Mouse (Mus musculus) gastrocnemius, postnatal 36 days (tissue): Measurements from ENCODE around the gene Apoc1. TPM values are rescaled to one million over a fixed set of nuclear protein-coding genes. Genes with fewer than 3 reads are reported as not detected.

ENCODE experiments used
- DNase-seq, 2 experiments: peaks; one replicate each; pipeline ENCODE4 v3.0.0; 2022
- intact Hi-C: fragments of 180-260 bp; cut with DNase I; formaldehyde crosslinking; loops from one replicate; pipeline ENCODE4 v1.15.1; 2025
- long read RNA-seq, 2 experiments: library from polyadenylated mRNA; stranded (forward); transcript quantifications; one replicate each; pipeline ENCODE4 v2.0.0; 2021
- total RNA-seq, 2 experiments: library from RNA; stranded (reverse); gene quantifications; 2 replicates each; pipeline ENCODE4 v1.2.3; 2021

Apoc1 gene
- 1 to 10 TPM in 1 of 2 experiments, under 1 TPM in 1; 0.94 to 1.4 TPM for total RNA-seq
- long read RNA-seq, experiment 1, partial matches to known transcripts: 0 of 2 reads
- long read RNA-seq, experiment 1, other reads (novel, unspliced or antisense): 0 of 2 reads
- long read RNA-seq, experiment 2, partial matches to known transcripts: 0 of 2 reads
- long read RNA-seq, experiment 2, other reads (novel, unspliced or antisense): 1 of 2 reads

DNA sequence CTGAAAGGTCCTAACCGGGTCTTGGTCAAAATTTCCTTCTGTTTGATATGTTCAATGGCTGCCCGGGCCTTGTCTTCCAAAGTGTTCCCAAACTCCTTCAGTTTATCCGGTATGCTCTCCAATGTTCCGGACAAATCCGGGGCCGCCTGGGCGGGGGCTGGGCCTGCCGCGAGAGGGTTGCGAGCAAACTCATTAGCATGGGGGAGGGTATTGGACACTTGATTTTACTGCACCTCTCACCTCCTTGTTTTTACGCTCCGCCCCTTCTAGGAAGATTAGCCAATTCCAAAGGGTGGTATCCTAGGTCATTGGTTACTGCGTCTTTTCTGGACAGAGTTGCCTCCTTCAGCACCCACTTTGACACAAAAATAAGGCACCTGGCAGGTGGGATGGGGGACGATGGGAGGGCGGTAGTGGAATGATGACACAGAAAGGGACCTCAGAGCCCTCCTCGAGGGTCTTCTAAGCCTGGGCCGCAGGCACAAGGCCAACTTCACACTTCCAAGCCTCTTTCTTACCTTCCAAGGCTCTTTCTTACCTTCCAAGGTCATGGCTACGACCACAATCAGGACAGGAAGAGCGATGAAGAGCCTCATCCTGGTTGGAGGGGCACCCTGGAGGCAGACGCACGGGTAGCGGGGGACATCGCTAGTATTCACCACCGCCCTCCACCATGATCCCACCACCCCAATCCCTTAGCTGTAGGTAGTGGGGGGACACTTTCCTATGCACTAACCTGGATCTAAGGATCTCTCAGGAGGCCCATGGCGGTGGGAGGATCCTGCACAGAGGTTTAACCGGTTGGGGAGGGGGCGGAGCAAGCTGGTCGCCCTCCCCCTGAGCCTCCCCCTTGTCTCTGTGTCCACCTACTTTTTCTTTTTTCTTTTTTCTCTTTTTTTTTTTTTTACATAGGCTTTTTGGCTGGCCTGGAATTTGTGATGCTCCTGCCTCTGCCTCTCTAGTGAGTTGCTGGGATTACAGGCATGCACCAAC lies at the start of gene Apoc1:
Apoc1 (minus strand) TSS at position 788 of the 993 bp plus-strand sequence.
- intact Hi-C loops: no loop called here
- no peak for DNase-seq

DNA sequence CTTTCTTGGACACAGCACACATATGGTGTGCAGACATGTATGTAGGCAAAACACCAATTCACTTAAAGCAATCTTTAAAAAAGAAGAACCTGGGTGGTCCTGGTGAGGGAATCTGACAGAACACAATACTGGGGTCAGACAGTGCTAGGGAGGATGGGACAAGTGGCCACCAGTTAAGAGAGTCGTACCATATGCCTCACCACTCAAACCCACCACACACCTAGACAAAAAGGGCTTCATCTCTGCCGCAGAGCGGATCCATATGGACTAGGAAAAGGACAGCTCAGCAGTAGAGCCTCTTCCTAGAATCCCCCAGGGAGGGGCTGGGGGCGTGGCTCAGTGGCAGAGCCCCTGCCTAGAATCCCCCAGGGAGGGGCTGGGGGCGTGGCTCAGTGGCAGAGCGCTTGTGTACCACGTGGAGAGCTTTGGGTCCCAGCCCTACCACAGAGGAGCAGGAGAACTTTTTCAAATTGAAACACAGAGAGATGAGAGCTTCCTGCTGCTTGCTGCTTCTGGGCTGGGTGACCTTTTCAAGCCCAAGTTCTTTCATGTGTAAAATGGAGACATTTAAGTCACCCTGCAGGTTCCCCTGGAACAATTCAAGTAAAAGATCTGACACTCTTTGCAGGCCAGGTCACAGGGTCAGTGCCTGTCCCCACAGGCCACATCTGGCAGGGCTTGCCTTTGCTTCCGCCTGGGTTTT lies 49.0 kb upstream of the Apoc1 start:
- DNase-seq: no peak
- intact Hi-C loops: no loop called here

DNA sequence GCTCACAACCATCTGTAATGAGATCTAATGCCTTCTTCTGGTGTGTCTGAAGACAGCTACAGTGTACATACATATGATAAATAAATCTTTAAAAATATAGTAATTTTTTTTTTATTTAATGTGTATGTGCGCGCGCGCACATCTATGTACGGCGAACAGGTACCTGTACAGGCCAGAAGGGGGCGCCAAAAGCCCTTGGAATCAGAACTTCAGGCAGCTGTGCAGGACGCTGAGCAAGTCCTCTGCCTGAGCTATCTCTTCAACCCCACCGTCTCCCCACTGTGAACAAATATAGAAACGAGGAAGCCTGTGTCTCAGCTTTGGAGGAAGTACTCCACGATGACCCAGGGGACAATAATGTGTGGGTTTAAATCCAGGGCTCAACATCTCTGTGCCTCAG lies 47.8 kb upstream of the Apoc1 start:
- intact Hi-C loops: no loop called here
- DNase-seq: no peak

DNA sequence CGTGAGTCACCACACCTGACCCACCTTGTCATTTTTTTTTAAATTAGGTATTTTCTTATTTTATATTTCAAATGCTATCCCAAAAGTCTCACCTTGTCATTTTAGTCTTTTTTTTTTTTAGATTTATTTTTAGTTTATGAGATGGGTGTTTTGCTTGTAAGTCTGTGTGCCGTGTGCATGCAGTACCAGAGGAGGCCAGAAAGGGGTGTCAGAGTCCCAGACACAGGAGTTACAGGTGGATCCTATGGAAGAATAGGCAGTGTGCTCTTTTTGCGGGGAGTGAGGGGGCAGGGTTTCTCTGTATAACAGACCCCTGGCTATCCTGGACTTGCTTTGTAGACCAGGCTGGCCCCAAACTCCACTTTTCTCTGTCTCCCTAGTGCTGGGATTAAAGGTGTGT lies 46.3 kb upstream of the Apoc1 start:
- intact Hi-C loops: no loop called here
- no peak for DNase-seq

DNA sequence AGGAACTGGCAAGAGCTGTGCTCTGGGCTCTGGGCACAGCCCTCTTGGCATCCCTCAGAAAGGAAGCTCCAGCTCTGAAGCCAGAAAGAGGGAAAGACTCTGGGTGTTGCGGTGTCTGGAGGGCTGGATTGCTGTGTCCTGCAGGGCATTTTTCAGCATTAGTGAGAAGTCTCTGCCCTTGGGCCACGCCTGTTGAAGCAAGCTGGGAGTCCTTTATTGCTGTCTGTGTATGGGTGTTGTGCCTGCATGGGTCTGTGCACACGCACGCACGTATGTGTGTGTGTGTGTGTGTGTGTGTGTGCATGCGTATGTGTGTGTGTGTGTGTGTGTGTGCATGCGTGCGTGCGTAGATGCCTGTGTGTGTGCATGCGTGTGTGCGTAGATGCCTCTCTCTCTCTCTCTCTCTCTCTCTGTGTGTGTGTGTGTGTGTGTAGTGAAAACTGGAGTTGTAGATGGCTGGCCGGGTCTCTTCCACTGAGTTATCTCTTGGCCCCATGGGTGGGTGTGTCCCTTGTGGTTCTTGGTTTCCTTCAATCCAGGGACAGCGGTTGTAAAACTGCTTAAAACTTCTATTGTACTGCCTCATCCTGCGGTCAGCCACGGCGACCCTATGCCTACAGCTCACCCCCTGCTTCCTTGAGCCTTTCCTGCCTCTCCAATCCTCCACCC lies 44.1 kb upstream of the Apoc1 start:
- DNase-seq: no peak
- intact Hi-C loops: no loop called here

DNA sequence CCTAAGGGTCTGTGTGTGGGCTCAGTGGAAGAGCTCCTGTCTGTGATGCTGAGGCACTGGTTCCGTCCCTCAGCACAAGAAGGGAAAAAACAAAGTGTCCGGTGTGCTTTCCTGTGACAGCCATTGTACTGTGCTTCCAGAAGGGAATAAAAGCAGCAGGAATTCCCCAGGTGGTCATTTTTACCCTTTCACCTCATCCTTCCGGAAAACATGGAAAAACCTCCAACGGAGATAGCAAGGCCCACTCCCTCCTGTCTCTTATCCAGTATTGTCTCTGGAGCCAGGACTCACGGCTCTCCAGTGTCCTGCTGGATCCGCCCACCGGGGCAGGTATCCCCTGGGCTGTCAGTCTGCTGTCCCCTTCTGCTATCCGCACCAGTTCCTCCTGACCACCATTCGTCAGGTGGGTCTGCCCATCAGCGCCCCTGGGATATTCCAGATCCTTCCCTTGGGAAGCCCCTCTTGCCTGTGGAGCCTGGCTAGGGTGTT lies 41.8 kb upstream of the Apoc1 start:
- intact Hi-C loops: no loop called here
- no peak for DNase-seq

DNA sequence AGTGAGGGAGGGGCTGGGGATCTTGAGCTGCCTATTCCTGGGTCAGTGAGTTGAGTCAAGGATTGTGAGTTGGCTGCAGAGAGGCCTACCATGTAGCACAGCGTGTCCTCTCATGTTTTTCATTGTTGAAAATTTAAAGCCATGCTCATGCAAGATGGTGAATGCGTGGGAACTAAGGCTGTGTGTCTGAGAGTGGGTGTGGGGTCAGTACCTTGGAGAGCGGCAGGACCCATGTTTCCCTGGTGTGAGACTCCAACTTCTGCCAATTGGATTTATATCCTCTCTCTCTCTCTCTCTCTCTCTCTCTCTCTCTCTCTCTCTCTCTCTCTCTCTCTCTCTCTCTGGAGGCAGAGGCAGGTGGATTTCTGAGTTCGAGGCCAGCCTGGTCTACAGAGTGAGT lies 34.1 kb upstream of the Apoc1 start:
- no peak for DNase-seq
- intact Hi-C loops: no loop called here

DNA sequence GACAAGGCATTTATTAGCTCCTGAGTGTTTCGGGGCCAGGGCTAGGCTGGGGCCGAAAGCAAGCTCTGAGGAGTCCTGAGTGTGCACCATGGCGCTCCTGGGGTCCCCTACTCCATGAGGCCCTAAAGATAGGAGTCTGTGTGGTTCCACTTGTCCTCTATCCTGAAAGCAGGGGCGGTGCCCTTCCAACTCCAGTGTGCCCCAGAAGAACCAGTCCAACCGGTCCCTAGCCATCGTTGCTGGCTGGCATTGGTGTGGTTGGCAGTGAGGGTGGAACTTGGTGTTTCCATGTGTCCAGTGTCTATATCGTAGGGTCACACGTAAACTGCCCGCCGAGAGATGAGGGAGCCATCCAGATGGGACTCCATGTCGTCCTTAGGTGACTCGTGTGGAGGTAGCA lies 31.7 kb upstream of the Apoc1 start:
- no peak for DNase-seq
- intact Hi-C loops: no loop called here

DNA sequence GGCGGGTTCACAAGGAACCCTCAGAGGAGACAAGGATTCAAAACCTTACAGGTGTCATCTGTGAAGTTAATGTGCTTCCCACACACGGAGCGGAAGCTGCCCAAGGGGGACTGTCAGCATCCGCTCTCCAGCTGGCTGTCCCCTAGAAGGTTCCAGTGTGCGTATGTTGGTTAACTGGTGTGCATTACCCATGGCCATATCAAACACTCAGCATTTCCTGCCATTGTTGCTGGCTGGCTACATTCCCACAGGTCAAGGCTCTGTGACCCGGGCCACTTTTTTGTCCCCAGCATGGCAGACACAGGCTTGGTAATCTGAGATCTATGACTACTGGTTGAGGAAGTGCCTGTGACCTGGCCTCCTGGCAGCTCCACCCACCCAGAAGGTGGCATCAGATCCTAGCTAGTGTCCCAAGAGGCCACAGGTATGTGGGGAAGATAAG lies 30.3 kb upstream of the Apoc1 start:
- intact Hi-C loops: no loop called here
- peak in 1 of 2 experiments; percentile 31 for DNase-seq

DNA sequence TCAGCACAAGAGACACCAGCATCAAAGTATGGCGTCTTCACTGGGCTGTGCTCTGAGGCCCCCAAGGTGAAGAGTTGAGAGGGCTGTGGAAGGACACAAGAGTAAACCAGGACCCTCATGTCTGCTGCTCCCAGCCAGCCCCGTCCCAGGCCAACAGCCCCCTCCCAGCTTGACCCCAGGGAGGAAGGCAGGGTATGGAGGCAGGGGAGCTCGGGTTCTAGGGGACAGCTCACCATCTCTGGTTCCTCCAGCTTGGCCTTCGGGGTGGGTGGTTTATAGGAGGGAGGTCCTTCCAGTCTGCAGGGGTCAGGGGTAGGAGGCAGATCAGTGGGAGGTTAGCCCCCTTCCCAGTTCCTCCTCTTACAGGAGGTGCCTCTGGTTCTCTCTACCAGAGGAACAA lies 26.7 kb upstream of the Apoc1 start:
- intact Hi-C loops: no loop called here
- no peak for DNase-seq

DNA sequence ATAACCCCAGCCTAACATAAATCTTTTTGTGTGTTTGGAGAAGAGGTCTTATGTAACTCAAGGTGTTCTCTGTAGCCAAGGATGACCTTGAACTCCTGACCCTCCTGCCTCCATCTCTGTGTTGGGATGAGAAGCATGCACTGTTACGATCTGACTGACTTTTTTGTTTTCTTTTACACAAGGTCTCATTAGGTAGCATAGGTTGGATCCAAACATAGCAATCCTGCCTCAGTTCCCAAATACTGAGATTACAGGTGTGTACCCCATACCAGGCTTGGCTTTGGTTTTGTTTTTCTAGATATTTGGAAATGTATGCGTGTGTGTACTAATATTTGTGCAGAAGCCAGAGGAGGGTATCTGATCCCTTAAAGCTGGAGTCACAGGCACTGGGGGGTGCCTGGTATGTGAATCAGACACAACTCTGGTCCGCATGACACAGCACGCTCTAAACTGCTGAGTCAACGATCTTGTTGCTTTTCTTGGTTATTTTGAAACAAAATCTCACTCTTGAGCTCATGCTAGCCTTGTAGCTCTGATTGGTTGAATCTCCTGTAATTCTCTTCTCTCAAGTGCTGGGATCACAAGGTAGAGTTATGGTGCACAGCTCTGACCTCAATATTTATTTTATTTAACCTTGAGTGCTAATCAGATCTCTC lies 26.0 kb upstream of the Apoc1 start:
- no peak for DNase-seq
- intact Hi-C loops: no loop called here

DNA sequence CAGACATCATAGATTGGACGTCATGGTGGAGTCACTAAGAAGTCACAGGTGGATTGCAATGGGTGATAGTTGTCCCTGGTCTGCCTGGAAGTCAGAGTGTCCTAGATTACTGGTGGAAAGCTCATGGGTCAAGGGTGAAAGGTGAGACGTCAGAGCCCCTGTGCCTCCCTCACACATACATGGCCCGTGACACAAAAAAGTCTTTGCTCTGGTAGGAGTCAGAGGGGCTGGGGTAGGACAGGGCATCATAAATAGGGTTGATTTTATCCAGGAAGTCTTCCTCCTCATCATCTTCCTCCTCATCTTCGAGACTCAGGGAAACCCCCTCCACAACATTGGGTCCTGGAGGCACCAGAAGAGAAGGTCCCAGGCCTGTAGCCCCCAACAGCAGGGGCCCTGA lies 24.9 kb upstream of the Apoc1 start:
- intact Hi-C loops: no loop called here
- DNase-seq: no peak

DNA sequence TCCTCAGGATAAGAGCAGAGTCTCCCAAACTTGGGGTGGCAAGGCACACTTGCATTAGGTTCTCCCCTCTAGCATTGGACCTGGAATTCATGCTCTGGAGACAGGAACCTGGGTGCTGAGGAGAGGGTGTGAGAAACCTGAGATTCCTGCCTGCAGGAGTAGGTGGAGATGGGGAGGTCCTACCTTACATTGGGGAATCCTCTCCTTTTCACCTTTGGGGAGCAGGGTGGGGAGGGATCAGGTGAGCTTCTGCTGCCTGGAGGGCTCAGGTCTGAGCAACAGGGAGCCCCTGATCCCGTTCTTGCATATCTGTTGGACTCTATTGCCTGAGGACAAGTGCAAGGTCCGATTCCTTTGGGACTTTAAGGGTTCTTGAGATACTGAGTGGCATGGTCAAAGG lies 24.4 kb upstream of the Apoc1 start:
- intact Hi-C loops: no loop called here
- no peak for DNase-seq

DNA sequence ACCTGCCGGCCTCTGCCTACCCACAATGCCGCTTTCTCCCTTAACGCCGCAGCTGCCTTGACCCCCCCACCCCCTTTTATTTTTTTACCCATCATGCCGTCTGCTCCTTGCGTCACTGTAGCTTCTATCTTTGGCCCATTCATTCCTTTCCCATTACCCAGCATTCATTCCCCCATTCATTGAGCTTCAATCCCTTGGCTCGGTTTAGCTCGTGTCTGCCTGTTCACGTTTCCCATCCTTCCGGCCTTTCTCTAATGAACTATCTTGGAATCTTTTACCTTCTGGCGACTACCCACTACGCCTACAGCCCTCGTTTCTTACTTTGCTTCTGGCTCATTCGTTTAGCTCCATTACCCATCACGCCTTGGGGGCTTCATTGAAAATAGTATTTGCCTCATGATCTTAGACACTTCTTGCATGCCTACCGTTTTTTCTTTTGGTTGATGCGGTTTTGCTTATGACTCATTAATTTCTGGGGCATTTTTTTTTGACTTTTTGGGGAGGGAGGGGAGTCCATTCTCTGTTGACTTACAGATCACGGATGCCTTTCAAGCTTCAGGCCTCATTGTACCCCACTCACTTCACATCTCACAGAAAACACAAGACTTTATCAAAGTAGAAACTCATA lies 23.7 kb upstream of the Apoc1 start:
- intact Hi-C loops: no loop called here
- no peak for DNase-seq

DNA sequence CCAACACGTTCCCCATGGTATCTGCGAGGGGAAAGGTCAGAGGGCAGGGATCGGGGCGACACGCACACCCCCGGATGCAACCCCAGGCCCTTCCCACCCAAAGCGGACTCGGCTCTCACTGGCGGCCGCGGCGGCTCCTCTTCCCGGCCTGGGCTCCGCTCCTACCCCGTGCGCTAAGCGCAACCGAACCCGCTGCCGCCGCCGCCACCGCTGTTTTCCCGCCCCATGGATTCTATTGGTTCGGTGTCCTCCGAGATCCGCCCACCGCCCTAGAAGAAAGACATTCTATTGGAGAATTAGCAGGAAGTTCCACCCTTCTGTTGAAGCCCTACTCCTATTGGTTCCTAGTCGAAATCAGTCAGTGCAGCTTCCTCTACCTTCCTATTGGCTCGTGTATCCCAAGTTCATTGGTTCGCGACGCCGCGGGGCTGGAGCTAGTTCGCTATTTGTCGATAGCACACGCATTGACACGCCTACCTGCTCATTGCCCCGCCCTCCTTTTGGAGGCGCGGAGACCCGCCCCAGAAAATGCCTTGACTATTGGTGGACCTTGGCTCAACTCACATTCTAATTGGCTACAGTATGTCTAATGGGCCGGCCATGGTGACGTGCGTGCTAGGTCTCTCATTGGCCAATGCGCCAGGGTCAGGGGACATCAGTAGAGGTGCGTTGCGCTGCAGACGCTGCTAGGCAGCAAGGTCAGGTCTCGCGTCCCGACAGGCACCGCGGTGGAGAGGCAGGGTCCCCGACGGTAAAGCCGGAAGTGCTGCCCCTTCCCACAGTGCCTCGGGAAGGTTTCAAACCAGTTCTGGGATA lies 23.0 kb upstream of the Apoc1 start, which contains the start of gene Tomm40:
Tomm40 (minus strand) TSS at position 200 of the 816 bp plus-strand sequence.
- DNase-seq: peak; percentile 97 to 99
- intact Hi-C loops: no loop called here

DNA sequence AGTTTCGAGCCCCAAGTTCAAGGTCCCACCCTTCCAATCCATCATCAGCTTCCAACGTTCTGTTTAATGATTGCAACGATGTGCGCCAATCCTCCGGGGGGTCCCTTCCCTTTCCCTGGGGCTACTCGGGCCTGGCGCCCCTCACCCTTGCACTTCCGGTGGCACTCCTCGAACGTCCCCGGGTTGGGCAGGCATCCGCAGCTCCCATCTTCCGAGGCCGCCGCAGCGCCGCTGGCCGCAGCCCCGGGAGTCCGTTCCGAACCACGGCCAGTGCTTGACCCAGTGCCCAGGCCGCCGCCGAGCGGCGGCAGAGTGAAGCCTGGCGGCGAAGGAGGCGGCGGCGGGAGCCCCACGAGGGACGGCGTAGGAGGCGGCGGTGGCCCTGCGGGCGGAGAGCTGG lies 22.4 kb upstream of the Apoc1 start:
- intact Hi-C loops: no loop called here
- peak in 1 of 2 experiments; percentile 31 for DNase-seq

DNA sequence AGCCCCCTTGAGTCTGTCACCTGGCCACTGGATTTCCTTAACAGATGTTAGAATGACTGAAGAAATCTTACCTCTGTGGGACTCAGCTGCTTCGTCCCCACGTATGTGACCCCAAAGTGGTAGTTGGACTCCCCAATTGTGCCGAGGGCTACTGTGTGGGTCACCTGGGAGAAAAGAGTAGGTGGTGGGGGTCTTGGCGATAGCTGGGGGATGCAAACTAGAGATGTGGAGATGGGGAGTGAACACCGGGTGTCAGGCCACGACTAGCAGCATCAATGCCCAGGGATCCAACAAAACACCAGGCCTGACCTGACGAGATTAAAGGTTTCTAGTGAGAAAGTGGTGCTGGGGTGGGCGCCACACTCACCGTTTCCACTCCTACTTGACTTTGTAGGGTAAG lies 21.1 kb upstream of the Apoc1 start:
- DNase-seq: no peak
- intact Hi-C loops: loop anchor here (2.0 kb wide), 1 partner anchor 45 kb away; no protein-coding TSS in a partner anchor

DNA sequence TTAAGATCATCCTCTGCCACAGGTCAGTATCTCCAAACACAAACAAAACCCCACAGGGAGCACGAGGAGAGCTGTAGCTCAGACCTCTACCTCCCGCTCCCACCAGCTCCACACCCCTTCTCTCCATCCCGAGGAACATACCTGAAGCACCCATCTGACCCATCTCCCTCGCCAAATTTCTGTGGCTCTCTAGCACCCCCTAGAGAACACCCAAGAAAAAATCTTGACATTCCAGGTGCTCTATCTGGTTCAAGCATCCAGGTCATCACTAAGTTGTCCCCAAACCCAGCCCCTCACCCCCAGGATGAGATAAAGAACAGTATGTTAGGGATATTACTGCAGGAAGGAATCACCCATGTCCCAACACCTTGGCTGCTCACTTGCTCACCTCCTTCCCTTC lies 20.7 kb upstream of the Apoc1 start:
- intact Hi-C loops: loop anchor here (2.0 kb wide), 1 partner anchor 44 kb away; no protein-coding TSS in a partner anchor
- DNase-seq: no peak
